24 mouse cellular contexts compared by ENCODE assay signal in genomic region chr8:125024085-125024484, GRCm38 (mm10). TPM values are rescaled to one million over a fixed set of nuclear protein-coding genes. Genes with fewer than 3 reads are reported as not detected.
DNase-seq lines count a peak whose midpoint lies in the region; ATAC-seq and TF ChIP-seq lines count a peak whose summit lies in the region.
"Had no signal": no experiment of that assay in that cellular context is flagged by ENCODE, and none has a peak within 500 bp of the region (broad histone marks: within the 10 kb centered on the region; RNA-seq: fewer than 3 reads in every experiment).

No protein-coding gene starts in this region.

- no peak for TF ChIP-seq EP300 in liver, postnatal 0 days (IDR thresholded peaks at IDR 0.05; ENCODE audit: low read depth)

- WGBS in liver, adult 2 months = 35% methylated on average over 8 of the region's 8 CpGs
- 58% methylated on average over 8 of the region's 8 CpGs for WGBS in liver, postnatal 0 days (ENCODE audit: insufficient replicate concordance)

- no peaks in the 10 kb centered on the region; the same call in 1 of the 2 replicates for H3K79me2 ChIP-seq in liver, adult 2 months (ENCODE audit: control insufficient read depth, insufficient read depth, low read length)

- no peak overlapping the region for H3K4me2 ChIP-seq in liver, postnatal 0 days (ENCODE audit: low read depth, low read length)
- H3K4me2 ChIP-seq: forebrain, embryonic 13.5 days; heart, embryonic 13.5 days; hindbrain, embryonic 12.5 days; hindbrain, embryonic 15.5 days had no signal

- H3K9ac ChIP-seq in liver, adult 2 months (ENCODE audit: low read depth, low read length) = no peak overlapping the region
- no peak overlapping the region for H3K9ac ChIP-seq in liver, postnatal 0 days (replicated peaks)
- H3K9ac ChIP-seq: forebrain, embryonic 13.5 days; heart, embryonic 13.5 days; hindbrain, embryonic 12.5 days; hindbrain, embryonic 15.5 days had no signal

- ATAC-seq in liver, postnatal 0 days = no peak
- ATAC-seq: forebrain, embryonic 13.5 days; forebrain, embryonic 16.5 days; intestine, postnatal 0 days had no signal

- DNase-seq in gastrocnemius, adult 2 months = no peak
- DNase-seq in gastrocnemius, postnatal 10 days = no peak
- peak; percentile 39 to 56 for DNase-seq in heart, adult 9 months (ENCODE audit: low spot score in 2 of 2)
- no peak for DNase-seq in heart, postnatal 25 days (ENCODE audit: low spot score)
- DNase-seq in liver, adult 2 months (ENCODE audit: extremely low read depth, low read depth, low spot score) = peak; percentile 37
- no peak for DNase-seq in liver, postnatal 0 days
- DNase-seq in adipocyte (ENCODE audit: low spot score) = no peak
- DNase-seq: adrenal gland, adult 8-10 months; adrenal gland, postnatal 25 days; B cell, adult 2 months; cerebellum, adult 18-20 months; cerebellum, adult 9-11 months; cerebellum, postnatal 25 days; gastrocnemius, postnatal 25 days; kidney, adult 2 months had no signal

- peaks cover 29% of the 10 kb centered on the region for H3K36me3 ChIP-seq in liver, adult 2 months (ENCODE audit: control insufficient read depth, insufficient read depth, low read length)
- peaks cover 25% of the 10 kb centered on the region for H3K36me3 ChIP-seq in liver, postnatal 0 days (replicated peaks; ENCODE audit: insufficient read depth, low read length)

- H3K4me1 ChIP-seq in liver, adult 2 months (ENCODE audit: control insufficient read depth, insufficient read depth, low read length) = no peaks in the 10 kb centered on the region; the same call in 1 of the 2 replicates
- H3K4me1 ChIP-seq in liver, postnatal 0 days (ENCODE audit: insufficient read depth) = no peaks in the 10 kb centered on the region
- H3K4me1 ChIP-seq: forebrain, embryonic 10.5 days; heart, embryonic 13.5 days; hindbrain, embryonic 12.5 days had no signal

- no peaks in the 10 kb centered on the region for H3K27me3 ChIP-seq in liver, adult 2 months (ENCODE audit: control insufficient read depth, insufficient read depth, low read length)
- no peaks in the 10 kb centered on the region for H3K27me3 ChIP-seq in liver, postnatal 0 days (ENCODE audit: insufficient read depth, low read length)
- H3K27me3 ChIP-seq: CH12.LX; forebrain, embryonic 13.5 days; heart, embryonic 13.5 days; hindbrain, embryonic 12.5 days; hindbrain, embryonic 15.5 days had no signal

- intact Hi-C loops in gastrocnemius, adult 2 months (cut with DNase I) = no loop called here
- intact Hi-C loops in heart, postnatal 25 days (cut with DNase I) = no loop called here

- no peak for TF ChIP-seq CTCF in gastrocnemius, adult 2 months (IDR thresholded peaks at IDR 0.05)
- TF ChIP-seq CTCF in liver, adult 2 months (IDR thresholded peaks at IDR 0.05; ENCODE audit: low read depth, low read length) = no peak
- TF ChIP-seq CTCF in liver, postnatal 0 days (IDR thresholded peaks at IDR 0.05; ENCODE audit: low read depth) = no peak

- H3K4me3 ChIP-seq in gastrocnemius, adult 2 months = no peak overlapping the region
- no peak overlapping the region for H3K4me3 ChIP-seq in liver, adult 2 months (ENCODE audit: insufficient read depth, low read depth, low read length)
- H3K4me3 ChIP-seq in liver, postnatal 0 days (ENCODE audit: low read depth, low read length) = no peak overlapping the region
- H3K4me3 ChIP-seq: forebrain, embryonic 10.5 days; forebrain, embryonic 13.5 days; heart, embryonic 13.5 days; hindbrain, embryonic 12.5 days; hindbrain, embryonic 15.5 days had no signal

- no peak for TF ChIP-seq POLR2A in liver, adult 2 months (IDR thresholded peaks at IDR 0.05; ENCODE audit: extremely low read depth, insufficient read depth, low read length)

- no peaks in the 10 kb centered on the region for H3K9me3 ChIP-seq in liver, postnatal 0 days (ENCODE audit: low read length)
- H3K9me3 ChIP-seq: forebrain, embryonic 13.5 days; heart, embryonic 13.5 days; hindbrain, embryonic 12.5 days; hindbrain, embryonic 15.5 days had no signal

- peak overlapping the region; percentile 54; the same call in 1 of the 2 replicates for H3K27ac ChIP-seq in gastrocnemius, adult 2 months
- no peak overlapping the region for H3K27ac ChIP-seq in liver, adult 2 months (replicated peaks; ENCODE audit: insufficient read depth, low read depth, low read length)
- no peak overlapping the region for H3K27ac ChIP-seq in liver, postnatal 0 days (ENCODE audit: low read depth)
- H3K27ac ChIP-seq: forebrain, embryonic 10.5 days; forebrain, embryonic 13.5 days; heart, embryonic 13.5 days; hindbrain, embryonic 12.5 days; hindbrain, embryonic 15.5 days had no signal

RNA-seq across cellular contexts. Expression of gene Tsnax, which starts 11.3 kb away (rescaled TPM):
- 10 to 100 TPM; 74.2 to 82.9 TPM for total RNA-seq in gastrocnemius, adult 2 months (2021)
- total RNA-seq in gastrocnemius, postnatal 10 days (2021) = 10 to 100 TPM; 74.9 to 76.4 TPM
- total RNA-seq in heart, postnatal 25 days (2021) = 10 to 100 TPM; 71.0 to 71.6 TPM
- total RNA-seq in liver, adult 2 months (2014; rRNA removed) = 21.6 and 23.0 TPM in 2 replicates
- polyA plus RNA-seq in liver, adult 2 months (2012; rRNA removed) = 17.1 and 17.9 TPM in 2 replicates
- polyA plus RNA-seq in liver, postnatal 0 days (2015; fragmentation: Nextera tagmentation; extraction: Ambion mirVana) = 28.2 and 29.5 TPM in 2 replicates

RNA-seq across cellular contexts. Expression of gene Disc1, which starts 29.9 kb away (rescaled TPM):
- 1 to 10 TPM in 1 of 2 experiments, under 1 TPM in 1; 0.84 to 1.3 TPM for total RNA-seq in gastrocnemius, adult 2 months (2021)
- total RNA-seq in gastrocnemius, postnatal 10 days (2021) = 1 to 10 TPM; 2.6 to 4.0 TPM
- 1 to 10 TPM; 1.7 to 3.0 TPM for total RNA-seq in heart, postnatal 25 days (2021)
- total RNA-seq in liver, adult 2 months (2014; rRNA removed) = 0.34 and 0.37 TPM in 2 replicates
- polyA plus RNA-seq in liver, adult 2 months (2012; rRNA removed) = 0.14 and 0.16 TPM in 2 replicates
- polyA plus RNA-seq in liver, postnatal 0 days (2015; fragmentation: Nextera tagmentation; extraction: Ambion mirVana) = 0.19 and 0.22 TPM in 2 replicates
- total RNA-seq: CH12.LX, G1E had no signal
- polyA plus RNA-seq: G1E had no signal

Comparison
In these comparisons a context has a peak if more than half of its experiments do, and no peak if none do; other contexts are left out.
1. DNase-seq: peak in heart, adult 9 months (2 of 2) and liver, adult 2 months (single experiment); none in gastrocnemius, adult 2 months (single experiment), gastrocnemius, postnatal 10 days (single experiment), heart, postnatal 25 days (single experiment), liver, postnatal 0 days (single experiment) and adipocyte (single experiment).